Mouse (Mus musculus) MEL (cell line): ENCODE measurements around the gene Dpy19l3.

ENCODE experiments used
- CTCF ChIP-seq, 3 experiments: IDR thresholded peaks in 2 of 3; conservative IDR thresholded peaks in 1 of 3; 2 replicates each; pipeline ENCODE4 v1.5.1; 2011 to 2012; ENCODE audit warnings: low read length in 3 of 3, low read depth in 2 of 3, mild to moderate bottlenecking in 2 of 3, improper control_type of control experiment in 1 of 3, inconsistent platforms in 1 of 3, mixed read lengths in 1 of 3, moderate library complexity in 1 of 3; ENCODE audit not compliant: control insufficient read depth in 1 of 3, insufficient read depth in 1 of 3, poor library complexity in 1 of 3, severe bottlenecking in 1 of 3
- GATA1 ChIP-seq: IDR thresholded peaks from 2 replicates; pipeline ENCODE4 v1.6.1; 2011; ENCODE audit warnings: low read depth, low read length, improper control_type of control experiment
- JUND ChIP-seq: IDR thresholded peaks from 2 replicates; pipeline ENCODE4 v1.6.1; 2011; ENCODE audit warnings: low read depth, mild to moderate bottlenecking, improper control_type of control experiment, low read length
- KAT2A ChIP-seq: conservative IDR thresholded peaks from 2 replicates; pipeline ENCODE4 v1.6.1; 2012; ENCODE audit warnings: low read depth, low read length, improper control_type of control experiment, inconsistent platforms
- MAFK ChIP-seq: IDR thresholded peaks from 2 replicates; pipeline ENCODE4 v1.6.1; 2011; ENCODE audit warnings: low read depth, mild to moderate bottlenecking, low read length, improper control_type of control experiment, borderline replicate concordance
- POLR2A ChIP-seq, 2 experiments: IDR thresholded peaks; 2 replicates each; pipeline ENCODE4 v1.6.1; 2011 to 2012; ENCODE audit warnings: low read length in 2 of 2, mild to moderate bottlenecking in 2 of 2, control low read depth in 1 of 2, improper control_type of control experiment in 1 of 2, low read depth in 1 of 2, moderate library complexity in 1 of 2; ENCODE audit not compliant: control insufficient read depth in 1 of 2, insufficient read depth in 1 of 2, poor library complexity in 1 of 2
- SIN3A ChIP-seq: IDR thresholded peaks from 2 replicates; pipeline ENCODE4 v1.6.1; 2012; ENCODE audit warnings: low read length, improper control_type of control experiment, inconsistent platforms
- TAL1 ChIP-seq: IDR thresholded peaks from 2 replicates; pipeline ENCODE4 v1.6.1; 2012; ENCODE audit warnings: mild to moderate bottlenecking, inconsistent platforms, low read length, moderate library complexity, mixed read lengths
- TBP ChIP-seq: IDR thresholded peaks from 2 replicates; pipeline ENCODE4 v1.8.0; 2011; ENCODE audit warnings: low read depth, low read length, improper control_type of control experiment
- TCF12 ChIP-seq: IDR thresholded peaks from 2 replicates; pipeline ENCODE4 v1.6.1; 2014; ENCODE audit warnings: low read depth, mild to moderate bottlenecking, inconsistent platforms, low read length, improper control_type of control experiment, moderate library complexity

- TF ChIP-seq CTCF (IDR thresholded peaks at IDR 0.05 in 2 of 3, conservative IDR thresholded peaks at IDR 0.05 in 1 of 3; ENCODE audit: control insufficient read depth in 1 of 3, insufficient read depth in 1 of 3, low read depth in 2 of 3, low read length in 3 of 3, poor library complexity in 1 of 3, severe bottlenecking in 1 of 3): peak; percentile 62 to 69 (median 65)
- TF ChIP-seq POLR2A (IDR thresholded peaks at IDR 0.05; ENCODE audit: control insufficient read depth in 1 of 2, insufficient read depth in 1 of 2, low read depth in 1 of 2, low read length in 2 of 2, poor library complexity in 1 of 2): no peak
- no peak for TF ChIP-seq TCF12
- no peak for TF ChIP-seq SIN3A
- TF ChIP-seq GATA1: no peak
- no peak for TF ChIP-seq TAL1
- no peak for TF ChIP-seq KAT2A
- TF ChIP-seq TBP: no peak
- no peak for TF ChIP-seq MAFK
- TF ChIP-seq JUND: no peak
Observed at GRCm38 (mm10) chr7:35636229-35636628, 118.0 kb downstream of the Dpy19l3 start.
